Mouse (Mus musculus): Measurements from ENCODE around the gene Rps27a. TPM values are rescaled to one million over a fixed set of nuclear protein-coding genes. Genes with fewer than 3 reads are reported as not detected.

Rps27a gene
- total RNA-seq, 2 experiments from 2014 or later, result 336 to 416 TPM

DNA sequence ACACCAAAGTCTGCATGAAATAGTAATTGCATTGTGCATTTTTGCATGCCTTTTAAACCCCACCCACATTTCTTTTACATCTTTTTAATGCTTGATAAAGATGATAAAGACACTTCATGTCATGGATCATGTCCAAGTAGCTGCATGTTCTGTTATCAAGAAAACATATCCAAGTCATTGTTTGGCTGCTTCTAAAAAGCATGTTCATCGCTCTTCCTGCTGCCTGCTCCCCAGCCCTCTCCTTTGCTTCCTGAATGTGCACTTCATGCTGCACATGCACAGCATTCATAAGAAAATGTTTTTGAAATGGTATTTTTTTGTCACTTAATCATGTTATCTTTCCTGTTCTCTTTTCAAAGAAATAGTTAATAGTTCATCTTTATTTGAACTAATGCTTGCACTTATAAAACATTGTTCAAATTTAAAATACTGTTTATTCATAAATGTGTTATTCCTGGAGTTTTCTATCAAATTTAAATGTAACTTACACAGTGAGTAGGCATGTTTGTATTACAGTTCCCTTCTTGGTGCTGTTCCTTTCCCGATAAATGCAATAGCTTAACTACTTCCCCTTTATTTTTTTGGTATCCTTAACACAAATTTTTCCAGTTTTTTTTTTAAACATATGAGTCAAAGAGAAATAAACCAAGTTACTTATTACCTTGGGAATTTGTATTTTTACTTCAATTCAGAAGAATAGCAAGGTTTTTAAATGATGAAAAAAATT, 42.8 kb downstream of the Rps27a start:
- no peak for TF ChIP-seq CTCF (IDR thresholded peaks at IDR 0.05)
- Histone ChIP-seq H3K27ac (no peak overlapping the region), H3K4me3 (no peak overlapping the region)
- no peak for DNase-seq
- intact Hi-C loops (cut with DNase I), result no loop called here

DNA sequence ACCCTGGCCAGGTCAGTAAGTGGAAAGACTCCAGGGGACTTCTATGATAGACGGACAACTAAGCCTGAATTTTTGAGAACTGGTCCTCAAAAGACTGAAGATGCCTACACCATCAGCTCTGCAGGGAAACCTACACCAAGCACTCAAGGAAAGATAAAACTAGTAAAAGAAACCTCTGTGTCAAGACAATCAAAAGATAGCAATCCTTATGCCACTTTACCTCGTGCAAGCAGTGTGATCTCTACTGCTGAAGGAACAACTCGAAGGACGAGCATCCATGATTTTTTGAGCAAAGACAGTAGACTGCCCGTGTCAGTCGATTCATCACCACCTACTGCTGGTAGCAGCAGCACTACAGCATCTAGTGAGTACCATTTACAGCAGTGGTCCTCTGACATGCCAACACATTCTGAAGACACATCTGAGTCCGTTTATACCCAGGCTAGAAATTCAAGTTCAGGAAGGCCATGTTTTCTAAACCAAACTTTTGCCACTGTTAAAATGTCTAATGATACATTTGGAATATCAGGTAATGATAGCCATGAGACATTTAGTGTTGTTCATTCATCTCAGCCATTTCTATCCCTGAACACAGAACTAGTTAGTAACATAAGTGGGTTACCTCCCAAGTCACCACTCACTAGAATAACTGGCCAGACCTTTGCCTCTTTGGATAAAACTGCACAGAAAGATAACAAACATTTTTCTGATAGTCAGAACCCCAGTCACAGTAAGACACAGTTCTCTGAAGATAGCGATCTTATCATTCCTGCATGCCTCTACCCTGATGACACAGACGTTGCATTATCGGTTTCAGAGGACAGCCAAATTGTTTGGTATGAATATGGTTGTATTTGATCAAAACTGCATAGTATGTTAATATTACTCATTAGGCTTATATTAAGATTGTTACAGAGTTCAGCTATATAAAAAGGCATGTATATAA, 43.7 kb downstream of the Rps27a start:
- no peak for DNase-seq
- Histone ChIP-seq H3K4me3 (no peak overlapping the region), H3K27ac (no peak overlapping the region)
- intact Hi-C loops (cut with DNase I), result no loop called here
- no peak for TF ChIP-seq CTCF (IDR thresholded peaks at IDR 0.05)

DNA sequence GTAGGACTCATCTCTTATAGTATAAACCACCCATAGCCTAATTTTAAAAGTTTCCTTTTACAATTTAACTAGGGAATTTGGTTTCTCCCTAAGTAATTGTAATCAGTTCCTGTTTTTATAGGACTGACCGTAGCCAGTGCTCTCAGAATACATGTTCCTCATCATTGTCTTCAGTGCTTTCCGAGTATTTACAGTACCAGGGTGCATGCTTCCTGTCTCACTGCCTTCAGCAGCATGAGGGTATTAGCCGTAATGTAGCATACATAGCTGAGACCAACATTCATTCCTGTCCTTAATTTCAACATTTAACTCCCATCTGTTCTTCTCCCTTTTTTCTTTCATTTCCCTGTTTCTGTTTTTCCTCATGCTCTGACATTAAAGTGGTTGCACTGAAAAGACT, 50.9 kb downstream of the Rps27a start:
- Histone ChIP-seq H3K4me3 (no peak overlapping the region), H3K27ac (no peak overlapping the region)
- intact Hi-C loops (cut with DNase I), result no loop called here
- no peak for DNase-seq
- no peak for TF ChIP-seq CTCF (IDR thresholded peaks at IDR 0.05)

Other genes starting within 250 kb of the Rps27a start
- 1 to 10 TPM; 2.0 to 3.2 TPM for gene Ccdc88a, start 174.5 kb downstream of the Rps27a start, total RNA-seq (2021)
- gene Prorsd1, start 33.1 kb downstream of the Rps27a start, total RNA-seq (2021), result 10 to 100 TPM; 23.7 to 24.2 TPM
- 10 to 100 TPM; 21.5 to 32.1 TPM for gene Mtif2, start 21.7 kb downstream of the Rps27a start, total RNA-seq (2021)
- not detected for gene Clhc1, start 159 bp downstream of the Rps27a start, total RNA-seq (2021)
- gene Rtn4, start 144.8 kb upstream of the Rps27a start, total RNA-seq (2021), result 100 to 1,000 TPM; 639 to 764 TPM